Mouse (Mus musculus) CH12.LX (cell line): ENCODE data around the gene Scrn3. TPM values are rescaled to one million over a fixed set of nuclear protein-coding genes. Genes with fewer than 3 reads are reported as not detected.

Experiments
- DNase-seq: peaks from one replicate; pipeline ENCODE4 v3.0.0-alpha.2; 2013; ENCODE audit errors: extremely low read depth
- H3K27ac ChIP-seq: 2 replicates; pipeline ENCODE4 v1.5.1; 2012; ENCODE audit warnings: low read depth, mild to moderate bottlenecking, control low read depth, moderate library complexity; ENCODE audit not compliant: insufficient read depth
- H3K27me3 ChIP-seq: replicated peaks from 2 replicates; pipeline ENCODE3; 2012; ENCODE audit warnings: inconsistent platforms
- H3K36me3 ChIP-seq, 2 experiments: replicated peaks in 1 of 2; 2 replicates each; pipeline versions ENCODE3 to v1.6.1; 2012; ENCODE audit warnings: inconsistent platforms in 1 of 2, low read length in 1 of 2, mild to moderate bottlenecking in 1 of 2, mixed read lengths in 1 of 2, moderate library complexity in 1 of 2; ENCODE audit not compliant: control insufficient read depth in 1 of 2, insufficient read depth in 1 of 2
- H3K4me1 ChIP-seq, 2 experiments: 2 replicates each; pipeline ENCODE4 v1.6.1; 2012; ENCODE audit warnings: inconsistent platforms in 1 of 2, moderate library complexity in 1 of 2; ENCODE audit not compliant: insufficient read depth in 2 of 2, control insufficient read depth in 1 of 2
- H3K4me2 ChIP-seq: 2 replicates; pipeline ENCODE4 v1.6.1; 2012; ENCODE audit warnings: low read depth, mild to moderate bottlenecking, control low read depth; ENCODE audit not compliant: poor library complexity, insufficient read depth, severe bottlenecking
- H3K4me3 ChIP-seq, 3 experiments: fragments of 150-350 bp in 1 of 3; sonication (generic) in 1 of 3; replicated peaks in 1 of 3; 2 replicates each; pipeline versions ENCODE3 to v1.5.1; 2011 to 2012; ENCODE audit warnings: low read depth in 2 of 3, low read length in 2 of 3, mild to moderate bottlenecking in 2 of 3, moderate library complexity in 2 of 3, control low read depth in 1 of 3, improper control_type of control experiment in 1 of 3, inconsistent platforms in 1 of 3, mixed read lengths in 1 of 3; ENCODE audit not compliant: poor library complexity in 1 of 3
- H3K79me2 ChIP-seq: replicated peaks from 2 replicates; pipeline ENCODE4 v1.6.1; 2012; ENCODE audit warnings: mild to moderate bottlenecking, moderate library complexity; ENCODE audit not compliant: control insufficient read depth, poor library complexity, insufficient read depth, severe bottlenecking; ENCODE audit errors: extremely low read depth
- H3K9ac ChIP-seq: 2 replicates; pipeline ENCODE4 v1.6.1; 2012; ENCODE audit warnings: low read depth, mild to moderate bottlenecking, control low read depth, moderate library complexity; ENCODE audit not compliant: insufficient read depth
- H3K9me3 ChIP-seq: replicated peaks from 2 replicates; pipeline ENCODE3; 2012; ENCODE audit warnings: low read length, inconsistent platforms, mixed read lengths
- BHLHE40 ChIP-seq: IDR thresholded peaks from 2 replicates; pipeline ENCODE4 v1.6.1; 2011; ENCODE audit warnings: mild to moderate bottlenecking, low read depth, low read length, improper control_type of control experiment
- CHD1 ChIP-seq: IDR thresholded peaks from 2 replicates; pipeline ENCODE4 v1.6.1; 2012; ENCODE audit warnings: low read depth, low read length, improper control_type of control experiment, inconsistent platforms
- CHD2 ChIP-seq: IDR thresholded peaks from 2 replicates; pipeline ENCODE4 v1.6.1; 2011; ENCODE audit warnings: low read length, improper control_type of control experiment
- CTCF ChIP-seq, 2 experiments: IDR thresholded peaks in 1 of 2; conservative IDR thresholded peaks in 1 of 2; 2 replicates each; pipeline ENCODE4 v1.5.1; 2011 to 2012; ENCODE audit warnings: low read depth in 2 of 2, low read length in 2 of 2, improper control_type of control experiment in 1 of 2, inconsistent platforms in 1 of 2, mild to moderate bottlenecking in 1 of 2, moderate library complexity in 1 of 2
- ELF1 ChIP-seq: IDR thresholded peaks from 2 replicates; pipeline ENCODE4 v1.6.1; 2014; ENCODE audit warnings: low read depth, mild to moderate bottlenecking, inconsistent platforms, low read length, improper control_type of control experiment
- EP300 ChIP-seq: IDR thresholded peaks from 2 replicates; pipeline ENCODE4 v1.6.1; 2011; ENCODE audit warnings: low read length, improper control_type of control experiment
- IRF4 ChIP-seq: IDR thresholded peaks from 2 replicates; pipeline ENCODE4 v1.6.1; 2014; ENCODE audit warnings: low read depth, mild to moderate bottlenecking, inconsistent platforms, low read length, improper control_type of control experiment
- JUND ChIP-seq: conservative IDR thresholded peaks from 2 replicates; pipeline ENCODE4 v1.6.1; 2011; ENCODE audit warnings: low read depth, low read length, improper control_type of control experiment
- MAFK ChIP-seq: IDR thresholded peaks from 2 replicates; pipeline ENCODE4 v1.6.1; 2011; ENCODE audit warnings: low read length, improper control_type of control experiment; ENCODE audit not compliant: insufficient replicate concordance
- MYC ChIP-seq: IDR thresholded peaks from 2 replicates; pipeline ENCODE4 v1.6.1; 2011; ENCODE audit warnings: low read depth, mild to moderate bottlenecking, improper control_type of control experiment, low read length
- NELFE ChIP-seq: IDR thresholded peaks from 2 replicates; pipeline ENCODE4 v1.6.1; 2011; ENCODE audit warnings: low read depth, low read length, improper control_type of control experiment
- NRF1 ChIP-seq: IDR thresholded peaks from 2 replicates; pipeline ENCODE4 v1.6.1; 2014; ENCODE audit warnings: low read depth, mild to moderate bottlenecking, inconsistent platforms, low read length, improper control_type of control experiment, moderate library complexity
- PAX5 ChIP-seq: IDR thresholded peaks from 2 replicates; pipeline ENCODE4 v1.6.1; 2012; ENCODE audit warnings: low read length, inconsistent platforms, mixed read lengths
- POLR2AphosphoS2 ChIP-seq: IDR thresholded peaks from 2 replicates; pipeline ENCODE4 v1.6.1; 2011; ENCODE audit warnings: low read depth, low read length, improper control_type of control experiment
- SIN3A ChIP-seq: IDR thresholded peaks from 2 replicates; pipeline ENCODE4 v1.6.1; 2012; ENCODE audit warnings: low read length, improper control_type of control experiment, inconsistent platforms
- SMC3 ChIP-seq: IDR thresholded peaks from 2 replicates; pipeline ENCODE4 v1.6.1; 2011; ENCODE audit warnings: low read depth, low read length, improper control_type of control experiment
- TBP ChIP-seq: conservative IDR thresholded peaks from 2 replicates; pipeline ENCODE4 v1.6.1; 2011; ENCODE audit warnings: low read depth, low read length, improper control_type of control experiment
- ZC3H11A ChIP-seq: IDR thresholded peaks from 2 replicates; pipeline ENCODE4 v1.6.1; 2012; ENCODE audit warnings: low read depth, mild to moderate bottlenecking, inconsistent platforms, low read length, improper control_type of control experiment
- ZKSCAN1 ChIP-seq: IDR thresholded peaks from 2 replicates; pipeline ENCODE4 v1.6.1; 2012; ENCODE audit warnings: low read depth, inconsistent platforms, low read length, improper control_type of control experiment, borderline replicate concordance
- ZMIZ1 ChIP-seq: IDR thresholded peaks from 2 replicates; pipeline ENCODE4 v1.6.1; 2012; ENCODE audit warnings: low read depth, mild to moderate bottlenecking, inconsistent platforms, low read length, improper control_type of control experiment
- dilution Hi-C: fragments of 300-500 bp; cut with MboI; formaldehyde crosslinking; loops from 2 replicates; pipeline ENCODE4 v1.14.3; 2020; ENCODE audit warnings: low sequenced_read_pairs; ENCODE audit not compliant: extremely low pct_unique_long_range_greater_than_20kb, extremely low pct_ligation_motif_present
- in situ Hi-C: fragments of 300-500 bp; cut with MboI; formaldehyde crosslinking; loops from 3 replicates; pipeline ENCODE4 v1.14.3; 2019; ENCODE audit warnings: low sequenced_read_pairs, low pct_ligation_motif_present, low pct_unique_long_range_greater_than_20kb, mixed read lengths
- polyA plus RNA-seq: library from polyadenylated mRNA; unstranded; fragments of >175 nt; gene quantifications from 2 replicates; pipeline ENCODE4 v1.2.1, GENCODE M21; 2012; ENCODE audit warnings: low read depth; ENCODE audit not compliant: insufficient read length
- total RNA-seq, 2 experiments: library from RNA; depleted of rRNA; stranded (reverse); fragments of 300-350 nt in 1 of 2; fragments of >200 nt in 1 of 2; gene quantifications; 2 replicates each; pipeline ENCODE4 v1.2.3; 2012 to 2014

Scrn3 gene
- total and polyA plus RNA-seq, 3 experiments = 6.6 to 14.8 (median 11.1) TPM

DNA sequence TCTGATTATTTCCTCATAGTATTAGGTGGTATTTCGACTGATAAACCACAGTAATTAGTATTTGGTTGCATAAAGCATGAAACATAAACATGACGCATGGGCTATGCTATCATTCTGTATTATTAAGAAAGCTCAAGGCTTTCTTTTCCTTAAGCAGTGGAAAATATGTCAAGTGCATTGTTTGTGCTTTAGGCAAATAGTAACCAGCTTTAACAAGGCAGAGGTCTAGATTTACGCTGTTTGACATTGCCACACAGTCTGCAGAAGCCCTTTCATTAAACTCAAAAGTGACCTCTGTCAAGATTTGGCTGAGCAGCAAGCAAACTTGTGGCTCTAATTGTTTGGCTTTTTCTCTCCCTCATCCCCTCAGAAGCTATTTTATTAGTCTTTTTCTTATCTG is 23.5 kb downstream of the Scrn3 start:
- H3K36me3 ChIP-seq = peaks cover 0 to 9% of the 10 kb centered on the region in 2 experiments
- dilution Hi-C loops = no loop called here

DNA sequence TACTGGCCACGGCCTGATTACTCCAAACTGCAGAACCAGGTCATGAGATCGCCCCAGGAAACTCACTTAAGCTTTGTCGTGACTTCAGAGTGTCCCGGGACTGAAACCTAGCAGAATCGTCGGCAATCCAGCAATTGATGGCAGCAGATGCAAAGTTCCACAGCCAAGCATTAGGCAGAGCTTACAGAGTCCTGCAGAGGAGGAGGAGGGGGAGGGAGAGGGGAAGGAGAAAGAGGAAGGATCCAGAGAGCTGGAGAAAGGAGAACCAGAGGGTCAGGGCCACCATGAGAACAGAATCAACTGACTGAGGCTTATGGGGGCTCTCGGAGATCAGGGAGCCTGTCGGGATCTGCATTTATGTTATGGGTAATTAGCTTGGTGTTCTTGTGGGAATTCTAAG is 26.0 kb downstream of the Scrn3 start:
- no peak overlapping the region for H3K4me2 ChIP-seq
- H3K9me3 ChIP-seq = no peaks in the 10 kb centered on the region
- no peak for DNase-seq
- H3K36me3 ChIP-seq = peaks cover 0 to 7% of the 10 kb centered on the region in 2 experiments
- H3K9ac ChIP-seq = no peak overlapping the region
- TF ChIP-seq NELFE (no peak), ZKSCAN1 (no peak), SMC3 (no peak), JUND (no peak), TBP (no peak), MAFK (no peak), IRF4 (no peak), POLR2AphosphoS2 (no peak), ZC3H11A (no peak), BHLHE40 (no peak), CTCF (conservative IDR thresholded peaks at IDR 0.05 in 1 of 2, IDR thresholded peaks at IDR 0.05 in 1 of 2; ENCODE audit: low read depth in 2 of 2, low read length in 2 of 2) (no peak), EP300 (no peak), PAX5 (no peak)
- H3K4me1 ChIP-seq = no peaks in the 10 kb centered on the region
- H3K79me2 ChIP-seq = no peaks in the 10 kb centered on the region
- no peak overlapping the region for H3K4me3 ChIP-seq
- dilution Hi-C loops (no loop called here), in situ Hi-C loops (no loop called here)
- H3K27me3 ChIP-seq = no peaks in the 10 kb centered on the region
- H3K27ac ChIP-seq = no peak overlapping the region

More for the DNA sequence above, 23.5 kb downstream of the Scrn3 start:
- Histone ChIP-seq H3K9ac (no peak overlapping the region), H3K27me3 (no peaks in the 10 kb centered on the region), H3K9me3 (no peaks in the 10 kb centered on the region), H3K4me1 (no peaks in the 10 kb centered on the region), H3K27ac (no peak overlapping the region), H3K4me3 (no peak overlapping the region), H3K79me2 (no peaks in the 10 kb centered on the region), H3K4me2 (no peak overlapping the region)
- in situ Hi-C loops = no loop called here
- TF ChIP-seq SMC3 (no peak), CHD2 (no peak), SIN3A (no peak), MYC (no peak), CHD1 (no peak), NRF1 (no peak), ZMIZ1 (no peak), ZC3H11A (no peak), NELFE (no peak), ELF1 (no peak)
- no peak for DNase-seq
